Mouse (Mus musculus) E14TG2a.4 (cell line): Measurements from ENCODE around the gene Smim26.

ENCODE experiments used
- H3K27me3 ChIP-seq: 2 replicates; pipeline ENCODE4 v1.6.1; 2014; ENCODE audit warnings: low read length, control low read depth; ENCODE audit not compliant: insufficient read depth
- H3K36me3 ChIP-seq: 2 replicates; pipeline ENCODE4 v1.6.1; 2014; ENCODE audit warnings: low read length, control low read depth; ENCODE audit not compliant: insufficient read depth
- H3K4me1 ChIP-seq: replicated peaks from 2 replicates; pipeline ENCODE4 v1.6.1; 2014; ENCODE audit warnings: low read depth, low read length, control low read depth
- H3K4me3 ChIP-seq: replicated peaks from 2 replicates; pipeline ENCODE4 v1.5.1; 2014; ENCODE audit warnings: mild to moderate bottlenecking, low read length
- H3K9me3 ChIP-seq: 2 replicates; pipeline ENCODE4 v1.6.1; 2014; ENCODE audit warnings: low read length, control low read depth
- CTCF ChIP-seq: conservative IDR thresholded peaks from 2 replicates; pipeline ENCODE4 v1.5.1; 2014; ENCODE audit warnings: low read length
- NANOG ChIP-seq: IDR thresholded peaks from 2 replicates; pipeline ENCODE4 v1.6.1; 2014; ENCODE audit warnings: borderline replicate concordance, low read length, mixed read lengths
- POU5F1 ChIP-seq: IDR thresholded peaks from 2 replicates; pipeline ENCODE4 v1.6.1; 2014; ENCODE audit warnings: low read length, borderline replicate concordance

Gene Smim26

GRCm38 (mm10) chr2:144621491-144621890 is 27.6 kb downstream of the Smim26 start:
- no peaks in the 10 kb centered on the region for H3K9me3 ChIP-seq
- TF ChIP-seq CTCF, result no peak
- TF ChIP-seq POU5F1, result no peak
- TF ChIP-seq NANOG, result no peak
- no peak overlapping the region for H3K4me3 ChIP-seq
- peaks cover 6% of the 10 kb centered on the region; the same call in 1 of the 2 replicates for H3K4me1 ChIP-seq
- H3K36me3 ChIP-seq, result peaks cover 27% of the 10 kb centered on the region
- H3K27me3 ChIP-seq, result no peaks in the 10 kb centered on the region

GRCm38 (mm10) chr2:144633551-144633950 is 39.7 kb downstream of the Smim26 start:
- Histone ChIP-seq H3K4me3 (no peak overlapping the region), H3K36me3 (peaks cover 19% of the 10 kb centered on the region), H3K27me3 (no peaks in the 10 kb centered on the region), H3K4me1 (peaks cover 12% of the 10 kb centered on the region), H3K9me3 (no peaks in the 10 kb centered on the region)
- no peak for TF ChIP-seq CTCF
- no peak for TF ChIP-seq POU5F1

DNA sequence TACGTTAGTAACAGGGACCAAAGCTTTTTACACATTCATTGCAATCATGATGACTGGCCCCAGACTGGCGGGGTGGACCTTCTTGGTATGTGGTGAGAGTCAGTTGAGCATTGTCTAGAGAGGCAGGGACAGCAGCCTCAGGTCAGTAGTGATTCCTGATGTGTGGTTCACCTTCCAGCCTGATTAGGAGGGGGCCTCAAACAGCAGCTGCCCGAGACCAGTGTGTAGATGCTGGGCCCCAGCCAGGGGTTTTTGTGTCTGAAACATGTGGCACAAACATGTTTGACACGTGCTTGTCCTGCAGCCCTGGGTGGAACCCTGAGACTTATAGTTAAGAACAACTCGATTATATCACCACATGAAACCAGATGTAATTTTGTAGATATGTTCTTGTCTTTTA is 40.4 kb downstream of the Smim26 start:
- H3K9me3 ChIP-seq, result no peaks in the 10 kb centered on the region
- TF ChIP-seq CTCF (no peak), POU5F1 (no peak), NANOG (no peak)
- H3K4me3 ChIP-seq, result no peak overlapping the region
- peaks cover 21% of the 10 kb centered on the region for H3K36me3 ChIP-seq
- H3K27me3 ChIP-seq, result no peaks in the 10 kb centered on the region
- H3K4me1 ChIP-seq, result peaks cover 12% of the 10 kb centered on the region

- no peaks in the 10 kb centered on the region for H3K9me3 ChIP-seq
- H3K4me3 ChIP-seq, result no peak overlapping the region
- TF ChIP-seq NANOG (no peak), CTCF (no peak), POU5F1 (no peak)
- H3K27me3 ChIP-seq, result no peaks in the 10 kb centered on the region
- peaks cover 25% of the 10 kb centered on the region for H3K36me3 ChIP-seq
- H3K4me1 ChIP-seq, result peaks cover 12% of the 10 kb centered on the region
These were observed 40.9 kb downstream of the Smim26 start for GRCm38 (mm10) chr2:144634729-144635128.

- Histone ChIP-seq H3K4me1 (peaks cover 12% of the 10 kb centered on the region), H3K9me3 (peaks cover 9% of the 10 kb centered on the region), H3K4me3 (no peak overlapping the region), H3K36me3 (peaks cover 35% of the 10 kb centered on the region), H3K27me3 (no peaks in the 10 kb centered on the region)
- TF ChIP-seq CTCF (peak; percentile 97), NANOG (no peak), POU5F1 (no peak)
These were observed 41.9 kb downstream of the Smim26 start for GRCm38 (mm10) chr2:144635644-144636320.

DNA sequence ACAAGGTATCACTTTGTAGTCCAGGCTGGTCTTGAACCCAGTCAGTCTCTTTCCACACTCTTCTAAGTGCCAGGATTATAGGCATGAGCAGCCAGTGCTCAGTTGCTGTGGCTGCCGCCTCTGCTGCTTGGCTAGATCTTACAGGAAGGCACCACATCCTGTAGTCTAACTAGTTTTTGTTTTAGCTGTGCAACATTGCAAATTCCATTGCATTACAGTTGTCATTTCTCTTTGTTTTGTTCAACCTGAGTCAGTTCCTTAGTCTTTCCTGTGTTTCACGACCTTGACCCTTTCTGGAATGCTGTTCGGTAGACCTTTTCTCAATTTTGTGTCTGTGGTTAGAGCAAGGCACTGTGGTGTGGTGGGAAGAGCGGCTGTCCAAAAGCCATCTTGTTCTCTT is 43.4 kb downstream of the Smim26 start:
- Histone ChIP-seq H3K36me3 (peaks cover 49% of the 10 kb centered on the region), H3K27me3 (no peaks in the 10 kb centered on the region), H3K9me3 (peaks cover 16% of the 10 kb centered on the region), H3K4me3 (no peak overlapping the region), H3K4me1 (peaks cover 12% of the 10 kb centered on the region)
- TF ChIP-seq CTCF (no peak), NANOG (no peak), POU5F1 (no peak)

GRCm38 (mm10) chr2:144637671-144638395 is 44.0 kb downstream of the Smim26 start:
- Histone ChIP-seq H3K36me3 (peaks cover 47% of the 10 kb centered on the region), H3K27me3 (no peaks in the 10 kb centered on the region), H3K9me3 (peaks cover 16% of the 10 kb centered on the region), H3K4me1 (peaks cover 12% of the 10 kb centered on the region), H3K4me3 (no peak overlapping the region)
- TF ChIP-seq POU5F1 (no peak), NANOG (no peak), CTCF (no peak)

- no peak overlapping the region for H3K4me3 ChIP-seq
- no peaks in the 10 kb centered on the region for H3K27me3 ChIP-seq
- peaks cover 12% of the 10 kb centered on the region for H3K4me1 ChIP-seq
- no peak for TF ChIP-seq NANOG
- TF ChIP-seq POU5F1, result no peak
- TF ChIP-seq CTCF, result no peak
- peaks cover 40% of the 10 kb centered on the region for H3K36me3 ChIP-seq
- H3K9me3 ChIP-seq, result peaks cover 16% of the 10 kb centered on the region
These were observed 44.9 kb downstream of the Smim26 start for GRCm38 (mm10) chr2:144638719-144639118.
